Mouse (Mus musculus): Measurements from ENCODE around the gene Ms4a6c. TPM values are rescaled to one million over a fixed set of nuclear protein-coding genes. Genes with fewer than 3 reads are reported as not detected.

Ms4a6c gene
- polyA plus RNA-seq (2015; fragmentation: Nextera tagmentation; extraction: Ambion mirVana): 10.5 and 14.3 TPM in 2 replicates

DNA sequence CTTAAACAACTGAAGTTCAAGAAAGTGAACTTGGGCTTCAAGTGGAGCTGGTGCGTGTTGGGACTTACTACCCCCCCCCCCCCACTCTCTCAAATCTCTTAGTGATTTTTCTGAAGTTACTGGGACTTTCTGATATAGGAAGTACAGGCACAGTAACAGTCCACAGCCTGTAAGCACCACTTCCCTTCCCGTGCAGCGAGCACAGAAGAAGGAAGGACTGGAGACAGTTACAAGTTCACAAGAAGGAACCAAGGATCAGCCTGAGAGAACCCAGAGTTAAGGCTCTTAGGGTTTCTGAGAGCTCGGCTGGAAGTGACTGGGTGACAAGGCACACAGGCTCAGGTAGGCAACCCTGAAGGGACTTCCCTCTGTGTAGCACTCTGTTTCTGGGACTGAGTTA lies at the start of gene Ms4a6c:
Ms4a6c (plus strand) TSS at position 152 of the 400 bp plus-strand sequence.

DNA sequence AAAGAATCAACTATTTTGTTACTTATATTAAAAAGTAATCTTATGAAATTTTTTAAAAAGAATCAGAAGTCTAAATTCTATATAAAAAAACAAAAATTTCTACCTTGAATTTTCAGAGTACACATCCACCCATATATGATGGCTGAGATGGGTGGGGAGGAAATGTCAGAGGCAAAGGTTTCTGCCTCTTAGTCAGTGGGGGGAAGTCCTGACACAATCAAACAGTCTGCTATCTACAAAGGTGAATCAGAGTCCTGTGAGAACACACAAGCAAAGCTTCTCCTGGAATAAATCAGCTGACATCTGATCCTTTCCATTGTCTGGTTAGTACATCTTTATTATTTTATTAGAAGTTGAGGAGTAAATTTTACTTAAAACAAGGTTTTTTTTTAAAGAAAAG lies 25.8 kb upstream of the Ms4a6c start, which contains the start of gene Ms4a4b:
Ms4a4b (plus strand) TSS at position 216 of the 400 bp plus-strand sequence.

GRCm38 (mm10) chr19:11485746-11486145 lies 16.6 kb downstream of the Ms4a6c start, which contains the start of gene Gm8369:
Gene Gm8369, plus strand, starts transcription at chr19:11485938.

GRCm38 (mm10) chr19:11516246-11516645 lies 47.1 kb downstream of the Ms4a6c start, which contains the start of gene Ms4a6b:
Gene Ms4a6b, plus strand, starts transcription at chr19:11516512.

Other genes starting within 250 kb of the Ms4a6c start
- gene Ms4a12, start 236.9 kb upstream of the Ms4a6c start, polyA plus RNA-seq (2015; fragmentation: Nextera tagmentation; extraction: Ambion mirVana): not detected in 2 replicates
- 0.04 and 0.06 TPM in 2 replicates for gene Ms4a1, start 203.1 kb upstream of the Ms4a6c start, polyA plus RNA-seq (2015; fragmentation: Nextera tagmentation; extraction: Ambion mirVana)
- gene Ms4a5, start 185.5 kb upstream of the Ms4a6c start, polyA plus RNA-seq (2015; fragmentation: Nextera tagmentation; extraction: Ambion mirVana): not detected in 2 replicates
- gene Ms4a14, start 154.9 kb upstream of the Ms4a6c start, polyA plus RNA-seq (2015; fragmentation: Nextera tagmentation; extraction: Ambion mirVana): 0.17 TPM in 2 replicates
- 10.7 and 15.8 TPM in 2 replicates for gene Ms4a7, start 133.2 kb upstream of the Ms4a6c start, polyA plus RNA-seq (2015; fragmentation: Nextera tagmentation; extraction: Ambion mirVana)
- gene Ms4a4a, start 93.8 kb upstream of the Ms4a6c start, polyA plus RNA-seq (2015; fragmentation: Nextera tagmentation; extraction: Ambion mirVana): 11.3 and 13.8 TPM in 2 replicates
- 0.76 and 1.0 TPM in 2 replicates for gene Ms4a4c, start 64.6 kb upstream of the Ms4a6c start, polyA plus RNA-seq (2015; fragmentation: Nextera tagmentation; extraction: Ambion mirVana)
- gene Ms4a4b, start 25.8 kb upstream of the Ms4a6c start, polyA plus RNA-seq (2015; fragmentation: Nextera tagmentation; extraction: Ambion mirVana): 0.52 and 0.53 TPM in 2 replicates
- gene Gm8369, start 16.6 kb downstream of the Ms4a6c start, polyA plus RNA-seq (2015; fragmentation: Nextera tagmentation; extraction: Ambion mirVana): 0.04 and 0.35 TPM in 2 replicates
- gene Ms4a6b, start 47.1 kb downstream of the Ms4a6c start, polyA plus RNA-seq (2015; fragmentation: Nextera tagmentation; extraction: Ambion mirVana): 7.2 and 10.4 TPM in 2 replicates
- gene Ms4a4d, start 67.4 kb downstream of the Ms4a6c start, polyA plus RNA-seq (2015; fragmentation: Nextera tagmentation; extraction: Ambion mirVana): 3.8 and 4.0 TPM in 2 replicates
- gene Ms4a6d, start 135.5 kb downstream of the Ms4a6c start, polyA plus RNA-seq (2015; fragmentation: Nextera tagmentation; extraction: Ambion mirVana): 10.5 and 12.0 TPM in 2 replicates
- gene Ms4a2, start 154.4 kb downstream of the Ms4a6c start, polyA plus RNA-seq (2015; fragmentation: Nextera tagmentation; extraction: Ambion mirVana): 2.4 and 4.2 TPM in 2 replicates
- gene Ms4a3, start 171.5 kb downstream of the Ms4a6c start, polyA plus RNA-seq (2015; fragmentation: Nextera tagmentation; extraction: Ambion mirVana): 0.21 TPM in 1 of 2 replicates, not detected in the other
- not detected in 2 replicates for gene Oosp2, start 191.2 kb downstream of the Ms4a6c start, polyA plus RNA-seq (2015; fragmentation: Nextera tagmentation; extraction: Ambion mirVana)
- not detected in 2 replicates for gene Oosp1, start 221.8 kb downstream of the Ms4a6c start, polyA plus RNA-seq (2015; fragmentation: Nextera tagmentation; extraction: Ambion mirVana)
- not detected in 2 replicates for gene Oosp3, start 227.7 kb downstream of the Ms4a6c start, polyA plus RNA-seq (2015; fragmentation: Nextera tagmentation; extraction: Ambion mirVana)

Measured in skeletal muscle tissue, postnatal 0 days (tissue).